Mouse (Mus musculus) kidney, postnatal 4 days (tissue): ENCODE measurements around the gene BC028528.
A peak's percentile ranks its signal among the peaks of the same experiment; 100 is the strongest.
"Not testable (repeated sequence)": the region's sequence is repeated elsewhere in the genome, so short reads cannot be mapped to it uniquely, and the experiment has no call there.

Source experiments
- DNase-seq, 2 experiments: peaks; one replicate each; pipeline ENCODE4 v3.0.0; 2021; ENCODE audit warnings: mixed read lengths in 2 of 2

Gene BC028528

DNA sequence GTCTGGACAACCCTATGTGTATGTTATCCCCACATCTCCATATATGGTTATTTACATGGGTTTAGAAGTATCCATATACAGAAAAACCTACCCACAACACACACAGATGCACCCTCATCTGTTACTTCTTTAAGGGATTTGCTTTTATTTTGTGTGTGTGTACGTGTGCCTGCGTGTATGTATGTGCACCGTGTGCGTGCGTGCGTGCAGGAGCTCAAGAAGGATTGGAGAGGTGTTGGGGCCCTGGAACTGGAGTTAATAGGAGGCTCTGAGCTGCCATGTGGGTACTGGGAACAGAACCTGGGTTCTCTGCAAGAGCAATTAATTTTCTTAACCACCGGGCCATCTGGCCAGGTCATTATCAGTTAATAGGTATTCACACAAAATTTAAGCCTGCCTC lies 19.8 kb downstream of the BC028528 start:
- no peak for DNase-seq

DNA sequence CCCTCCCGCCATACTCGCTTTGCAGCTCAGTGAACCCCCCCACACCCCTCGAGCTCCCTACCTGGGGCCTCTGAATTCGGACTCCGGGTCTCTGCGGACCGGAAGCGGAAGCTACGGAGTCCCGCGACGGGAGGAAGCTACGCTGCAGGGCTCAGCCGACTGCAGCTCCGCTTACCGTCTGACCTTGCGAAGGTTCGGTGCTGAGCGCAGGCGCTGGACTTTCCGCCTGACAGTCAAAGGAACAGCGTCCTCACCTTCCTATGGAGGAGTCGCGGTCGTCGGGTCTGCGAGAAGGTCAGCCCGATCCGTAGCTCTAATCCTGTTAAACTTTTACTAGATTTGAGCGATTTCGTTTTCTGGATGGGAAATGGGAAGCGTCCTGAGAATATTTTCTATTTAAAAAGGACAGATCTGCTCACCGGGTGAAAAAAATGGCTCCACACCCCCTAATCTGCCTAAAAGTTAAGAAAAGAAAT lies 20.4 kb downstream of the BC028528 start, which contains the start of gene Mrps21:
Gene Mrps21, minus strand, starts transcription at position 128 of the 476 bp plus-strand sequence.
- peak; percentile 88 to 93 for DNase-seq

DNA sequence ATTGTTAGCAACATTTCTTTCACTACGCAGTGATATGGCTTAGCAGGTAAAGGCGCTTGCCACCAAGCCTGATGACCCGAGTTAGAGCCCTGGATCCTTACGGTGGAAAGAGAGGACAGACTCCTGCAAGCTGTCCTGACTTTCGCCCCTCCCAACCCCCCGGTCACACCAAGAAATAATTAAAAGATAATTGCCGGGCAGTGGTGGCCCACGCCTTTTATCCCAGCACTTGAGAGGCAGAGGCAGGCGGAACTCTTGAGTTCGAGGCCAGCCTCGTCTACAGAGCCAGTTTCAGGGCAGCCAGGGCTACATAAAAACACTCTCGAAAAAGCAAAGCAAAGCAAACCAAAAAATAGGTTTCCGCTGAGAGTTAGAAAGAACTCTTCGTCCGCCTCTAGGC lies 20.8 kb downstream of the BC028528 start:
- DNase-seq = no peak

DNA sequence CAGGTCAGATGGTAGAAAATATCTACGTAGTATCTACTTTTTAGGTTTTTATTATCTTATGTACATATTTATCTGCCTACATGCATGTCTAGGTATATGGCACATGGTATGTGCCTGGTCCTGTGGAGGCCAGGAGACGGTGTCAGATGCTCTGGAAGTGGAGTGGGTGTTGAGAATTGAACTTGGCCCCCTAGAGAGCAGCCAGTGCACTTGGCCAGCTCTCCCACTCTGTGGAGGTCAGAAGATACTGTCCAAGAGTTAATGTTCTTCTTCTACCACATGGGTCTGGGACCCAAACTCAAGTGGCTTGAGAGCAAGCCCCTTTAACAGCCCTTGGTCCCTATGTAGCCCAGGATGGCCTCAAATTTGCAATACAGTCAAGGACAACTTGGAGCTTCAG lies 24.4 kb downstream of the BC028528 start:
- no peak for DNase-seq

DNA sequence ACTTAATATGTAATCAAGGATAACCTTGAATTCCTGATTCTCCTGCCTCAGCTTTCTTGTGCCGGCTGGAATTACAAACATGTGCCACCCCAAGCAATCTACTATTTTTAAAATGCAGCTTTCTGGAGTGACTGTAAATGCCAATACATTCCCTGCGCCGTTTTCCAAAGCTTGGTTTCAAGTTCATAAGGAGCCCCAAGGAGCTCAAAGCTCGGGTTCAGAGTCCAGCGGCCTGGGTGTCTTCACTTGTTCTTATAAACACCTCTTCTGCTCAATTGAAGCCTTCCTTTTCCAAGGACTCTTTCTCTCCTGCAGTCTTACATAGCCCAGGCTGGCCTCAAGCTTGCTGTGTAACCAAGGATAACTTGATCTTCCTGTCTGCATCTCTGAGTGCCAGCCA lies 25.7 kb downstream of the BC028528 start:
- no peak for DNase-seq

DNA sequence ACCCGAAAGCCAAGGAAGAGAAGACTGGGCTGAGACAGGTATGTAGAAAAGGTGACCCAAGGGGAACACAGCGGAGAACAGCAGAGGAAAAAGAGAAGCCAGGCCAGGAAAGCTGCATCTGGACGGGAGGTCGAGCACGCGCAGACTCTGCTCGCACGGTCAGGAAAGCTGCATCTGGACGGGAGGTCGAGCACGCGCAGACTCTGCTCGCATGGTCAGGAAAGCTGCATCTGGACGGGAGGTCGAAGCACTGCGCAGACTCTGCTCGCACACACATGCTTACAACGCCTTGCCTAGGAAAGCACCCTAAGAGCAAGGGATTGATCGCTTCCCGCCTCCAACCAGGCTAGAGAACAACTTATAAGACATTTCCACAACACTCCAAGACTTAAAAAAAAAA lies 26.2 kb downstream of the BC028528 start:
- DNase-seq = no peak

DNA sequence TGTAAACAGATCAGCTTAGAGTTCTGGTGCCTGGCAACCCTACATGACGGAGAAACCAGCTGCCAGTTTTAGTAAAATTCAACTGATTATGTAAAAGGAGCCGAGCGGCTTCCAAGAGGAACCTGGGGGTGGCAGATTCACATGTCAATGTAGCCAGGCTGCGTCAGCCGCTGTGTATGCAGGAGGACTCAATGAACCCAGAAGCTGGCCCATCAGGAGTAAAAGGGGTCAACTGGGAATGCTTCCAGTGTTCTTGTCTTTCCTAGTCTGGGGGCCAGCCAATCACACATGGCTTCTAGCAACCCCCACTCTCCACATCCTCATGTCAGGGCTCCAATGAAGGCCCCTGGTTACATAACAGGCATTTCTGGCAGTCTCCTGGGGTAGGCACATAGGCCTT lies 26.8 kb downstream of the BC028528 start:
- DNase-seq = no peak

DNA sequence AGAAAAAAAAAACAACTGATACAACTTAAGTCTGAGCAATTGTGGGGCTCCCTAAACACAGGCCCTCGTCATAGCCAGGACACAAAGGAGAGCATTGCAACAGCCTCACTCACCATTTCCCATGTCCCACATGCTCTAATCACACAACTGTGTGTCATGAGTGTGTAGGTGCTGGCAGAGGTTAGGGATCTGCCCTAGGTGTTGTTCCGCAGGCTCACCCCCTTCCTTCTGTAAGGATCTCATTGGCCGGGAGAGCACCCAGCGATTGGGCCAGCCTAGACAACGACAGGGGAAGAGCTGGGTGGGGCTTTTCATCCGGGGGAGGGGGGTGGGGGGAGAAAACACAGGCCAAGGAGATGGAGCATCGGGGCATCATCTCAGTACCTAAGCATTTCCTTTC lies 28.2 kb downstream of the BC028528 start:
- no peak for DNase-seq

DNA sequence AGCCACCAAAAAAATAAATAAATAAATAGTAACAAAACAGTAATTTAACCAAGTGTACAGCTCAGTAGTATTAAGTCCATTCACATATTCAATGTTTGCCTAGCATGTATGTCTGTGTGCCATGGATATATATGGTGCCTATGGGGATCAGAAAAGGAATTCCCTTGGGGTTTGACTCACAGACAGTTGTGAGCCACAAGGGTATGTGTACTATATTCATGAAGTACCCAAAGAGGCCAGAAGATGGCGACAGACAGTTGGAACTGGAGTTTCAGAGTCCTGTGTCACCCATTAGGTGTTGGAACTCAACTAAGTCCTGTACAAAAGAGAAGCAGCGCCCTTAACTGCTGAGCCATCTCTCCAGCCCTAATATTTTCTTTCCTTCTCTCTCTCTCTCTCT lies 30.0 kb downstream of the BC028528 start:
- DNase-seq = peak; percentile 58 to 70

DNA sequence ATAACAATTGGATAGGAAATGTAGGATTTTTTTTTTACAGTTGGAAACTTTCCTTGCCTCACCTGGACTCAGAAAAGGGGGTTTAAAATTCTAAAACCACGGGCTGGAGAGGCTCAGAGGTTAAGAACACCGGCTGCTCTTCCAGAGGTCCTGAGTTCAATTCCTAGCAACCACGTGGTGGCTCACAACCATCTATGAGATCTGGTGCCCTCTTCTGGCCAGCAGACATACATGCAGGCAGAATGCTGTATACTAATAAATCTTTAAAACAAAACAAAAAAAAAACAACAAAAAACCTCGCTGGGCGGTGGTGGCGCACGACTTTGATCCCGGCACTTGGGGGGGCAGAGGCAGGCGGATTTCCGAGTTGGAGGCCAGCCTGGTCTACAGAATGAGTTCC lies 30.6 kb downstream of the BC028528 start:
- peak in 1 of 2 experiments; percentile 36 for DNase-seq

DNA sequence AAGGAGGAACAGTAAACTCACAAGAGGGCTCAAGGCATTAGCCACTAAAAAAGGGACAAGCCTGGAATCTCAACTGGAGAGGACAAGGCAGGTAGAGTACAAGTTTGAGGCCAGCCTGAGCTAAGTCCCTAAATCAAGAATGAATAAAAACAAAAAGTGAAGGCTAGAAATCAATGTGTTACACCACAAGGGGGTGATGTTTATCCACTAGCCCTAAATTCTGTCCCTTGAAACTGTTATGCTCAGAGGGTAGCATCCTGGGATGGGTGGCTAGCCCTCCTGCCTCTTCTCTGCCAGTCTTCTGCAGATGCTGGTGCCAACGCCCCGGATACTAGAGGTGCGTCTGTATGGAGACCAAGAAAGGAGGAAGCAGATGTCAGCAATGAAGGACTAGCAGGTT lies 31.5 kb downstream of the BC028528 start:
- DNase-seq = no peak

DNA sequence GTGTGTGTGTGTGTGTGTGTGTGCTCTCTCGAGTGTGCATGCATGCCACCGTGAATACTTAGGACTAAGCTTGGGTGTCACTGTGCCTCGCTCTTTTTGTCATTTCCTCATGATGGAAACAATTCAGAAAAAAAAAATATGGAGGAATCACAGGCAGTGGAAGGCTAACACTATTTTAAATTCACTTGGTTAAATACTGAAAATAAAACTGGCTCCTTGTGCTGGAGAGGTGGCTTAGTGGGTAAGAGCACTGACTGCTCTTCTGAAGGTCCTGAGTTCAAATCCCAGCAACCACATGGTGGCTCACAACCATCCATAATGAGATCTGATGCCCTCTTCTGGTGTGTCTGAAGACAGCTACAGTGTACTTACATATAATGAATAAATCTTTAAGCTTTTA lies 33.5 kb downstream of the BC028528 start:
- not testable (repeated sequence) for DNase-seq

DNA sequence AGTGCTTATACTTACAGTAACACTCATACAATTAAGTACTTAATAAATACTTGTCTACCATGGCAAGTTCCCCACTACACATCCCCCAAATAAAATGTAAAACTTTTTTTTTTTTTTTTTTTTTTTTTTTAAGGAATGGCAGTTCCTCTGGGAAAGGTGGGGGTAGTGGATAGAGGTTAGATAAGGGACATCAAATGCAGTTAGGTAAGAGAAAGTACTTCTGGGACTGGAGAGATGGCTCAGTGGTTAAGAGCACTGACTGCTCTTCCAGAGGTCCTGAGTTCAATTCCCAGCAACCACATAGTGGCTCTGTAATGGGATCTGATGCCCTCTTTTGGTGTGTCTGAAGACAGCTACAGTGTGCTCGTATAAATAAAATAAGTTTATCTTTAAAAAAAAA lies 34.8 kb downstream of the BC028528 start:
- not testable (repeated sequence) for DNase-seq

DNA sequence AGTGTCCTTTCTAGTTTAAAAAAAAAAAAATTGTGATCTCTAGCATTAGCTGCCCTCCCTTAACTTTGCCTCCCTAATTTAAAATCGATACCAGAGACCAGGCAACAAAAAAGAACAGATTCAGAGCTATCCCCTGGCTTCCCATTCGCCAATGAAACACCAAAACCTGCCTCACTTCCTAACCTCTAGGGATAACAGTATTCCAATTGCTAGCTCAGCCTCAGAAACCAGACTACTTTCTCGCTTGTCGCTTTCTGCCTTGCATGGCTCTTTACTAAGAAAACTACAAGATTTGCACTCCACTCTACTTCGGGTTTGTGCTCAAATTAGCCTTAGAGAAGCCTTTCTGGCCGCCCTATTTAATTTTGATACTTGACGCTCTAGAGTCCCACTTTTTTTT lies 35.7 kb downstream of the BC028528 start:
- DNase-seq = no peak

DNA sequence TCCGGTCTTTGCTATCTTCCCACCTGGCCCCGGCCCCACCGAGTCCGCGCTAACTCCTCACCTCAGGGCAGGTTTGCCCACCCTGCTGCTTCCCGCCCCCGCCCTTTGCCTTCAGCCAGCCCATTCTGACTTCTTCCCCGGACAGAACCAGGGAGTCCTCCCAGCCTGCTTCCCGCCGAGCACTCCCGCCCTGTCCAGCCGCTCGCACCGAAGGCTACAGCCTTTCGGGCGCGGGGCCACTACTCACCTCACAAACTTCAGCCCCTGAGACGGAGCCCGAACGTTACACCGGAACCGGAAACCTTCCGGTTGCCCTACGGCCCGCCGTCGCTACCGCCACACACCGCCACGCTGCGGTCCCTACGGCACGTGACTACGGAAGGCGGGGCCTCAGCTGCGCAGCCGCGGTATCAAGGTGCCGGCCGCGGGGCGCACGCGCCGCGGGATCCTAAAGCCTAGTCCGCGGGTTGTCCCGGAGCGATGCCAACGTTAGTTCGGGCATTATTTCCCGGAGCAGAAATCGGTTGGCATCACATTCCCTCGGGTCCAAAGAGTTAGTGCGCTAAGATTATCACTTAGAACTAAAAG lies 36.2 kb downstream of the BC028528 start, which contains the start of gene Prpf3:
Gene Prpf3, minus strand, starts transcription at position 384 of the 588 bp plus-strand sequence.
- peak; percentile 96 to 98 for DNase-seq

DNA sequence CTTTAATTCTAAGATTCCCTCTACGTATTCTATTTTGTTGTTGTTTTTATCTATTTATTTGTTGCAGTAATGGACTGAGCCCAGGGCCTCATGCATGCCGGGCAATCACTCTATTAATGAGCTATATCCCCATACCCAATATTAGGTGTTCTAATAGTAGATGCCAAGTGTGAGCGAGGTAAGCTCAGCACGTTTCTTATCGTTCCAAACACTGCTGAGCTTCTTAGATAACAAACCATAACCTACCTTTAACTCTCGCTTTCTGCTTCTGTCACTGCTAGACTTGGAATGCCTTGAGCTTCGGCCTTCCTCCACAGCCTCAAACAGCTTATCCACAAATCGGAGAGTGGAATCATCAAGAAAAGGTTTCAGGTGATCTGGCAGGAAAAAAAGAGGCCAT lies 40.5 kb downstream of the BC028528 start:
- DNase-seq = no peak

DNA sequence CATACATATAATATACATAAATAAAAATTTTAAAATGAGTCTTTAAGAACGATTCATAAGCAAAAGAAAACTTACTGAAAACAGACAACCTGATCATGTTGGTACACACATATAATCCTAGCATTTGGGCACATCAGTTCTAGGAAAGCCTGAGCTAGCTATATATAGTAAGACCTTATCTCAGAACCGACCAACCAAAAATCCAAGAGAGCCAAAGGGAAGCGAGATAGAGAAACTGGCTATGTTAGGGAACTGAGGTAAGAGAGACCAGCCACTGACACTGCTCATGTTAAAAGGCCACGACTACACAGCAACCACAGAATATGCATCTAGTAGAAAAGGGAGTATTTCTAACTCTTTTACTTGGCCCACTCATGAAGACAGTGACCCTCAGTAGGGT lies 41.2 kb downstream of the BC028528 start:
- DNase-seq = no peak

DNA sequence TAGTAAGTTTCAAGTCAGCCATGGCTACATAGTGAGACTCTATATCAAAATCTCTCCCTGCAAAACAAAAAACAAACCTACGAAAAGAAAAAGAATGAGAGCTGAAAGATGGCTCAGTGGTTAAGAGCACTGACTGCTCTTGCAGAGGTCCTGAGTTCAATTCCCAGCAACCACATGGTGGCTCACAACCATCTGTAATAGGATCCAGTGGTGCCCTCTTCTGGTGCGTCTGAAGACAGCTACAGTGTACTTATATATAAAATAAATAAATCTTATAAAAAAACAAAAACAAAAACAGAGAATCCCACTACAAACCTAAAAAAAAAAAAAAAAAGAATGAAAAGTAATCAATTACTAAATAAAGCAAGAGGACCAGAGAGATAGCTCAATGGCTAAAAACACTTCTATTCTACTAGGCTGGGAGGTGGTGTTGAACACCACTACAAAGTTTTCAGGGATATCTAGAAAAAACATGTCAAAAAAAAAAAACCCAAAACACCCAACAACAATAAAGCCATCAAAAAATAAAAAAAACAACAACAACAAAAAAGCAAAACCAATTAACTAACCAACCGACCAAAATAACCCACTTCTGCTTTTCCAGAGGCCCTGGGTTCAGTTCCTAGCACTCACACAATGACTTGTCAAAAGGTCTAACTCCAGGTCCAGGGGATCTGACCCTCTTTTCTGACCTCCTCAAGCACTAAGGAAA lies 49.1 kb downstream of the BC028528 start:
- no peak for DNase-seq

DNA sequence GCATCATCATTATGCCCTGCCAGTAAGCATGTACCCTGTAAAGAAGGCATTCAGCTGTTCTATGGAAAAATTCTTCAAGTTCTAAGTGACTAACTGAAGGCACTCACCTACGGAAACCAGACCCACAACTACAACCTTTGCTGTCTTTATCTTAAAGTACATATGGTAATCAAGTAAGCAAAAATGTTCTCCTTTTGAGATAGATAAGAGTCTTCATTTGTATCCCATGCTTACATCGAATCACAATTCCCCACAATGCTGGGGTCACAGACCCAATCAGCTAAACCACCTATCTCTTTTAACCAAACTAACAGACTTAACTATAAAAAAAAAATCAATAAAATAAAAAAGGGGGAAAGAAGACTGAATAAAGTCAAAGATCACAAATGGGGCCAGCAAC lies 52.6 kb downstream of the BC028528 start:
- no peak for DNase-seq
